Comparison of ENCODE assay signal across 12 mouse cellular contexts in the genomic region with DNA sequence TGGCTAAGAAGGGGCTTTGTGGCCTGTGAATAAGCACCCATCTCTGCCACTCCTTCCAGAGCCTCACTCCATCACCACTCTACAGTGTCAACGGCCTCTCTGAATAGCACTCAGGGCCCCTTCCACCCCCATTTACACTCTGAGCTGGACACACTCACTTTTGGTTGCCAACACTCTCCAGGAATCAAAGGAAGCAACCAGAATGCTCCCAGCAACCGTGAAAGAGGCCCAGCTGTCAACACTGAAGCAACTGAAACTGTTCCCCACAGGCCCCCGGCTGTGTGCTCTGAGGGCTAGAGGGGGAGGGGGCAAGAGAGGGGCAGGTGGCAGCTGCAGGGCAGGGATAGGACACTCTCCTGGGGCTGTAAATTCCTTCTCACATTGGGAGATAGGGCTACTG. TPM values are rescaled to one million over a fixed set of nuclear protein-coding genes. Genes with fewer than 3 reads are reported as not detected.
DNase-seq lines count a peak whose midpoint lies in the region; ATAC-seq lines count a peak whose summit lies in the region.
"Had no signal": no experiment of that assay in that cellular context is flagged by ENCODE, and none has a peak within 500 bp of the region (broad histone marks: within the 10 kb centered on the region; RNA-seq: fewer than 3 reads in every experiment).

No protein-coding gene starts in this region.

- H3K4me3 ChIP-seq in heart, embryonic 12.5 days, result no peak overlapping the region
- H3K4me3 ChIP-seq in hindbrain, embryonic 16.5 days (ENCODE audit: low read length), result no peak overlapping the region
- no peak overlapping the region for H3K4me3 ChIP-seq in neural tube, embryonic 14.5 days (ENCODE audit: low read depth, low read length)
- H3K4me3 ChIP-seq: gastrocnemius, adult 2 months; liver, embryonic 15.5 days had no signal

- H3K9ac ChIP-seq in heart, embryonic 12.5 days, result peak overlapping the region; percentile 5; the same call in 1 of the 2 replicates
- no peak overlapping the region for H3K9ac ChIP-seq in hindbrain, embryonic 16.5 days (ENCODE audit: low read depth, low read length)
- no peak overlapping the region for H3K9ac ChIP-seq in neural tube, embryonic 14.5 days (replicated peaks; ENCODE audit: low read depth, low read length)
- H3K9ac ChIP-seq: liver, embryonic 15.5 days had no signal

- H3K4me2 ChIP-seq in heart, embryonic 12.5 days, result peak overlapping the region; percentile 33
- no peak overlapping the region for H3K4me2 ChIP-seq in hindbrain, embryonic 16.5 days (ENCODE audit: low read length)
- no peak overlapping the region for H3K4me2 ChIP-seq in neural tube, embryonic 14.5 days (ENCODE audit: low read depth, low read length)
- H3K4me2 ChIP-seq: liver, embryonic 15.5 days had no signal

- peaks cover 76% of the 10 kb centered on the region for H3K27me3 ChIP-seq in heart, embryonic 12.5 days (replicated peaks)
- H3K27me3 ChIP-seq in hindbrain, embryonic 16.5 days (replicated peaks; ENCODE audit: control insufficient read depth, insufficient read depth, low read length), result no peaks in the 10 kb centered on the region
- no peaks in the 10 kb centered on the region for H3K27me3 ChIP-seq in neural tube, embryonic 14.5 days (ENCODE audit: control insufficient read depth, insufficient read depth, low read length)
- H3K27me3 ChIP-seq: liver, embryonic 15.5 days had no signal

- WGBS in heart, embryonic 12.5 days, result 9% methylated on average over 3 of the region's 3 CpGs
- WGBS in hindbrain, embryonic 16.5 days, result 10% methylated on average over 3 of the region's 3 CpGs
- 3% methylated on average over 3 of the region's 3 CpGs for WGBS in neural tube, embryonic 14.5 days

- H3K27ac ChIP-seq in heart, embryonic 12.5 days (ENCODE audit: poor library complexity, severe bottlenecking), result no peak overlapping the region
- H3K27ac ChIP-seq in hindbrain, embryonic 16.5 days (ENCODE audit: low read depth, low read length), result peak overlapping the region; percentile 48; the same call in 1 of the 2 replicates
- peak overlapping the region; percentile 81 for H3K27ac ChIP-seq in neural tube, embryonic 14.5 days (ENCODE audit: low read depth, low read length)
- H3K27ac ChIP-seq: gastrocnemius, adult 2 months; liver, embryonic 15.5 days had no signal

- H3K9me3 ChIP-seq in heart, embryonic 12.5 days (replicated peaks), result peaks cover 7% of the 10 kb centered on the region; the same call in 1 of the 2 replicates
- H3K9me3 ChIP-seq in hindbrain, embryonic 16.5 days (ENCODE audit: control insufficient read depth, low read length), result no peaks in the 10 kb centered on the region
- no peaks in the 10 kb centered on the region for H3K9me3 ChIP-seq in neural tube, embryonic 14.5 days (ENCODE audit: control insufficient read depth, low read length)
- H3K9me3 ChIP-seq: liver, embryonic 15.5 days had no signal

- 0 out of 2 replicates have a peak, but pooled peaks have one; percentile 50 for ATAC-seq in heart, embryonic 12.5 days (ENCODE audit: insufficient number of reproducible peaks, low FRiP score)
- peak; percentile 85 for ATAC-seq in hindbrain, embryonic 16.5 days
- ATAC-seq in neural tube, embryonic 14.5 days (ENCODE audit: low read depth), result peak; percentile 84

- peaks cover 29% of the 10 kb centered on the region for H3K4me1 ChIP-seq in heart, embryonic 12.5 days (replicated peaks)
- peaks cover 17% of the 10 kb centered on the region for H3K4me1 ChIP-seq in hindbrain, embryonic 16.5 days (ENCODE audit: control insufficient read depth, insufficient read depth, low read depth, low read length)
- peaks cover 22% of the 10 kb centered on the region for H3K4me1 ChIP-seq in neural tube, embryonic 14.5 days (ENCODE audit: control insufficient read depth, insufficient read depth, low read length)
- H3K4me1 ChIP-seq: liver, embryonic 15.5 days had no signal

- no peaks in the 10 kb centered on the region for H3K36me3 ChIP-seq in heart, embryonic 12.5 days
- no peaks in the 10 kb centered on the region for H3K36me3 ChIP-seq in hindbrain, embryonic 16.5 days (ENCODE audit: control insufficient read depth, insufficient read depth, low read length)
- no peaks in the 10 kb centered on the region for H3K36me3 ChIP-seq in neural tube, embryonic 14.5 days (ENCODE audit: control insufficient read depth, insufficient read depth, low read length)

- no peak for DNase-seq in heart, adult 8-10 months (ENCODE audit: low spot score)
- DNase-seq in embryo, embryonic 11.5 days (ENCODE audit: low read depth, low spot score), result peak; percentile 32
- DNase-seq in frontal cortex, postnatal 10 days (ENCODE audit: low spot score in 2 of 2), result no peak
- DNase-seq in spleen, postnatal 36 days (ENCODE audit: low spot score in 2 of 2), result no peak
- no peak for DNase-seq in left cerebral cortex, adult 11 months (ENCODE audit: low spot score)
- DNase-seq: cerebellum, adult 2 months; gastrocnemius, adult 2 months; kidney, postnatal 4 days had no signal

RNA-seq across cellular contexts. Expression of a gene that starts 4.3 kb away (rescaled TPM):
- polyA plus RNA-seq in heart, embryonic 12.5 days (2016; fragmentation: Nextera tagmentation; extraction: Ambion mirVana), result 0.79 and 0.96 TPM in 2 replicates
- total RNA-seq in heart, adult 8-10 months (2022), result 1 to 10 TPM; 1.1 to 1.6 (median 1.3) TPM
- polyA plus RNA-seq in hindbrain, embryonic 16.5 days (2015; fragmentation: Nextera tagmentation; extraction: Ambion mirVana), result 7.8 and 9.4 TPM in 2 replicates
- 6.2 and 9.5 TPM in 2 replicates for polyA plus RNA-seq in neural tube, embryonic 14.5 days (2014; fragmentation: Nextera tagmentation; extraction: Ambion mirVana)

RNA-seq across cellular contexts. Expression of a gene that starts 13.6 kb away (rescaled TPM):
- polyA plus RNA-seq in heart, embryonic 12.5 days (2016; fragmentation: Nextera tagmentation; extraction: Ambion mirVana), result 0.10 and 0.36 TPM in 2 replicates
- total RNA-seq in heart, adult 8-10 months (2022), result 1 to 10 TPM in 1 of 4 experiments, under 1 TPM in 3; 0.49 to 1.2 (median 0.72) TPM
- polyA plus RNA-seq in hindbrain, embryonic 16.5 days (2015; fragmentation: Nextera tagmentation; extraction: Ambion mirVana), result 0.26 and 0.64 TPM in 2 replicates
- polyA plus RNA-seq in neural tube, embryonic 14.5 days (2014; fragmentation: Nextera tagmentation; extraction: Ambion mirVana), result 0.17 and 0.23 TPM in 2 replicates

RNA-seq across cellular contexts. Expression of a gene that starts 41.1 kb away (rescaled TPM):
- polyA plus RNA-seq in heart, embryonic 12.5 days (2016; fragmentation: Nextera tagmentation; extraction: Ambion mirVana), result 8.2 and 8.5 TPM in 2 replicates
- total RNA-seq in heart, adult 8-10 months (2022), result 10 to 100 TPM; 43.1 to 55.6 (median 47.0) TPM
- 3.1 and 4.0 TPM in 2 replicates for polyA plus RNA-seq in hindbrain, embryonic 16.5 days (2015; fragmentation: Nextera tagmentation; extraction: Ambion mirVana)
- 1.8 and 2.2 TPM in 2 replicates for polyA plus RNA-seq in neural tube, embryonic 14.5 days (2014; fragmentation: Nextera tagmentation; extraction: Ambion mirVana)

RNA-seq across cellular contexts. Expression of a gene that starts 41.7 kb away (rescaled TPM):
- 21.3 and 21.6 TPM in 2 replicates for polyA plus RNA-seq in heart, embryonic 12.5 days (2016; fragmentation: Nextera tagmentation; extraction: Ambion mirVana)
- 1 to 10 TPM; 5.4 to 8.7 (median 6.8) TPM for total RNA-seq in heart, adult 8-10 months (2022)
- 18.4 and 20.3 TPM in 2 replicates for polyA plus RNA-seq in hindbrain, embryonic 16.5 days (2015; fragmentation: Nextera tagmentation; extraction: Ambion mirVana)
- 11.7 and 12.1 TPM in 2 replicates for polyA plus RNA-seq in neural tube, embryonic 14.5 days (2014; fragmentation: Nextera tagmentation; extraction: Ambion mirVana)
